Mouse (Mus musculus) midbrain, embryonic 15.5 days (tissue): ENCODE measurements around the gene Thsd4. TPM values are rescaled to one million over a fixed set of nuclear protein-coding genes. Genes with fewer than 3 reads are reported as not detected.

ENCODE experiments used
- ATAC-seq: fragments of 200-750 bp; cut with Nextera tagmentation; replicated peaks from 2 replicates; pipeline ENCODE4 v1.8.0; 2017; ENCODE audit warnings: moderate TSS enrichment
- H3K27ac ChIP-seq: fragments of 300-500 bp; sonication (generic); 2 replicates; pipeline ENCODE4 v1.5.1; 2015; ENCODE audit warnings: mild to moderate bottlenecking, inconsistent platforms
- H3K27me3 ChIP-seq: fragments of 300-500 bp; sonication (generic); replicated peaks from 2 replicates; pipeline ENCODE4 v1.6.1; 2015; ENCODE audit warnings: inconsistent platforms
- H3K36me3 ChIP-seq: fragments of 300-500 bp; sonication (generic); replicated peaks from 2 replicates; pipeline ENCODE4 v1.6.1; 2015; ENCODE audit warnings: inconsistent platforms
- H3K4me1 ChIP-seq: fragments of 300-500 bp; sonication (generic); 2 replicates; pipeline ENCODE4 v1.6.1; 2015; ENCODE audit warnings: inconsistent platforms
- H3K4me2 ChIP-seq: fragments of 300-500 bp; sonication (generic); 2 replicates; pipeline ENCODE4 v1.6.1; 2015; ENCODE audit warnings: inconsistent platforms, mild to moderate bottlenecking, moderate library complexity
- H3K4me3 ChIP-seq: fragments of 300-500 bp; sonication (generic); 2 replicates; pipeline ENCODE4 v1.5.1; 2015; ENCODE audit warnings: mild to moderate bottlenecking, inconsistent platforms
- H3K9ac ChIP-seq: fragments of 300-500 bp; sonication (generic); 2 replicates; pipeline ENCODE4 v1.6.1; 2015; ENCODE audit warnings: mild to moderate bottlenecking, inconsistent platforms
- H3K9me3 ChIP-seq: fragments of 300-500 bp; sonication (generic); 2 replicates; pipeline ENCODE4 v1.6.1; 2016; ENCODE audit warnings: inconsistent platforms
- WGBS: fragments of 180-500 bp; shearing (Covaris S2); methylation state at CpG from one replicate; pipeline ENCODE4 v1.1.7; 2015; ENCODE audit warnings: mixed read lengths; 5-methylcytosine and 5-hydroxymethylcytosine counted together
- polyA plus RNA-seq: library from polyadenylated mRNA; unstranded; fragments of >200 nt; fragmentation: Nextera tagmentation; extraction: Ambion mirVana; gene quantifications from 2 replicates; pipeline ENCODE4 v1.2.1, GENCODE M21; 2015

The Thsd4 gene
- polyA plus RNA-seq, 1 experiment from 2014 or later = 6.4 TPM

- H3K9ac ChIP-seq = no peak overlapping the region
- no peak overlapping the region for H3K4me3 ChIP-seq
- no peaks in the 10 kb centered on the region for H3K36me3 ChIP-seq
- no peaks in the 10 kb centered on the region for H3K4me1 ChIP-seq
- no peaks in the 10 kb centered on the region for H3K9me3 ChIP-seq
- H3K27ac ChIP-seq = no peak overlapping the region
- WGBS = 69% methylated on average over 3 of the region's 3 CpGs
- no peaks in the 10 kb centered on the region for H3K27me3 ChIP-seq
- ATAC-seq = no peak
- no peak overlapping the region for H3K4me2 ChIP-seq
Measured at GRCm38 (mm10) chr9:60480052-60480451, 41.8 kb downstream of the Thsd4 start.

GRCm38 (mm10) chr9:60478806-60479205 lies 43.0 kb downstream of the Thsd4 start:
- ATAC-seq = no peak
- Histone ChIP-seq H3K9me3 (no peaks in the 10 kb centered on the region), H3K9ac (no peak overlapping the region), H3K4me1 (no peaks in the 10 kb centered on the region), H3K4me2 (no peak overlapping the region), H3K4me3 (no peak overlapping the region), H3K27me3 (no peaks in the 10 kb centered on the region), H3K36me3 (no peaks in the 10 kb centered on the region), H3K27ac (no peak overlapping the region)
- WGBS = 76% methylated on average over 6 of the region's 6 CpGs

GRCm38 (mm10) chr9:60477991-60478750 lies 43.7 kb downstream of the Thsd4 start:
- Histone ChIP-seq H3K9me3 (no peaks in the 10 kb centered on the region), H3K9ac (no peak overlapping the region), H3K4me1 (no peaks in the 10 kb centered on the region), H3K36me3 (no peaks in the 10 kb centered on the region), H3K4me3 (no peak overlapping the region), H3K4me2 (no peak overlapping the region), H3K27ac (no peak overlapping the region), H3K27me3 (no peaks in the 10 kb centered on the region)
- ATAC-seq = no peak
- WGBS = 78% methylated on average over 14 of the region's 14 CpGs

GRCm38 (mm10) chr9:60460010-60460982 lies 61.5 kb downstream of the Thsd4 start:
- Histone ChIP-seq H3K4me1 (peaks cover 43% of the 10 kb centered on the region), H3K36me3 (no peaks in the 10 kb centered on the region), H3K4me2 (no peak overlapping the region), H3K4me3 (no peak overlapping the region), H3K27ac (0 out of 2 replicates have a peak overlapping the region, but pooled peaks have one; percentile 34), H3K9me3 (no peaks in the 10 kb centered on the region), H3K9ac (no peak overlapping the region), H3K27me3 (0 out of 2 replicates have a peak, but pooled peaks cover 3% of the 10 kb centered on the region)
- 29% methylated on average over 13 of the region's 13 CpGs for WGBS
- ATAC-seq = no peak; the same call in 1 of the 2 replicates

GRCm38 (mm10) chr9:60458468-60458962 lies 63.3 kb downstream of the Thsd4 start:
- peak overlapping the region; percentile 66 for H3K27ac ChIP-seq
- peaks cover 43% of the 10 kb centered on the region for H3K4me1 ChIP-seq
- WGBS = 22% methylated on average over 14 of the region's 14 CpGs
- 0 out of 2 replicates have a peak, but pooled peaks cover 3% of the 10 kb centered on the region for H3K27me3 ChIP-seq
- no peaks in the 10 kb centered on the region for H3K9me3 ChIP-seq
- no peak for ATAC-seq
- H3K4me3 ChIP-seq = 0 out of 2 replicates have a peak overlapping the region, but pooled peaks have one; percentile 0
- H3K36me3 ChIP-seq = no peaks in the 10 kb centered on the region
- H3K9ac ChIP-seq = no peak overlapping the region
- H3K4me2 ChIP-seq = peak overlapping the region; percentile 43

- H3K9ac ChIP-seq = peak overlapping the region; percentile 16; the same call in 1 of the 2 replicates
- H3K27me3 ChIP-seq = 0 out of 2 replicates have a peak, but pooled peaks cover 3% of the 10 kb centered on the region
- ATAC-seq = peak; percentile 79
- no peak overlapping the region; the same call in 1 of the 2 replicates for H3K4me3 ChIP-seq
- H3K4me1 ChIP-seq = peaks cover 43% of the 10 kb centered on the region
- no peaks in the 10 kb centered on the region for H3K36me3 ChIP-seq
- no peaks in the 10 kb centered on the region for H3K9me3 ChIP-seq
- peak overlapping the region; percentile 66 for H3K27ac ChIP-seq
- WGBS = 13% methylated on average over 18 of the region's 18 CpGs
- peak overlapping the region; percentile 43 for H3K4me2 ChIP-seq
Measured at GRCm38 (mm10) chr9:60457359-60458210, 64.3 kb downstream of the Thsd4 start.

GRCm38 (mm10) chr9:60456651-60457050 lies 65.2 kb downstream of the Thsd4 start:
- Histone ChIP-seq H3K27me3 (0 out of 2 replicates have a peak, but pooled peaks cover 3% of the 10 kb centered on the region), H3K4me2 (peak overlapping the region; percentile 43; the same call in 1 of the 2 replicates), H3K9me3 (no peaks in the 10 kb centered on the region), H3K9ac (no peak overlapping the region), H3K4me3 (no peak overlapping the region), H3K27ac (0 out of 2 replicates have a peak overlapping the region, but pooled peaks have one; percentile 66), H3K4me1 (peaks cover 43% of the 10 kb centered on the region), H3K36me3 (no peaks in the 10 kb centered on the region)
- no peak for ATAC-seq
- 21% methylated on average over 5 of the region's 5 CpGs for WGBS

- ATAC-seq = no peak
- no peaks in the 10 kb centered on the region for H3K36me3 ChIP-seq
- H3K27me3 ChIP-seq = 0 out of 2 replicates have a peak, but pooled peaks cover 3% of the 10 kb centered on the region
- no peak overlapping the region for H3K9ac ChIP-seq
- H3K27ac ChIP-seq = no peak overlapping the region
- H3K9me3 ChIP-seq = no peaks in the 10 kb centered on the region
- WGBS = 80% methylated on average over 13 of the region's 13 CpGs
- H3K4me2 ChIP-seq = no peak overlapping the region
- H3K4me1 ChIP-seq = peaks cover 27% of the 10 kb centered on the region
- no peak overlapping the region for H3K4me3 ChIP-seq
Measured at GRCm38 (mm10) chr9:60454406-60455076, 67.3 kb downstream of the Thsd4 start.

GRCm38 (mm10) chr9:60449498-60449897 lies 72.3 kb downstream of the Thsd4 start:
- H3K4me1 ChIP-seq = no peaks in the 10 kb centered on the region
- WGBS = 84% methylated on average over 3 of the region's 3 CpGs
- ATAC-seq = no peak
- H3K36me3 ChIP-seq = no peaks in the 10 kb centered on the region
- H3K9me3 ChIP-seq = no peaks in the 10 kb centered on the region
- H3K27ac ChIP-seq = no peak overlapping the region
- no peak overlapping the region for H3K4me2 ChIP-seq
- no peak overlapping the region for H3K9ac ChIP-seq
- no peaks in the 10 kb centered on the region for H3K27me3 ChIP-seq
- H3K4me3 ChIP-seq = no peak overlapping the region

GRCm38 (mm10) chr9:60445821-60446220 lies 76.0 kb downstream of the Thsd4 start:
- H3K4me2 ChIP-seq = no peak overlapping the region
- no peaks in the 10 kb centered on the region for H3K9me3 ChIP-seq
- H3K9ac ChIP-seq = no peak overlapping the region
- ATAC-seq = no peak
- H3K4me3 ChIP-seq = no peak overlapping the region
- H3K27ac ChIP-seq = no peak overlapping the region
- WGBS = 87% methylated on average over 4 of the region's 4 CpGs
- H3K4me1 ChIP-seq = no peaks in the 10 kb centered on the region
- no peaks in the 10 kb centered on the region for H3K27me3 ChIP-seq
- H3K36me3 ChIP-seq = no peaks in the 10 kb centered on the region
